Mouse (Mus musculus): ENCODE measurements at regions not wholly inside any gene's neighbourhood (a gene's known extent, or its start where the extent isn't known, plus 50 kb on each side); places are given as distances from the start of the nearest gene placed in this dataset.

DNA sequence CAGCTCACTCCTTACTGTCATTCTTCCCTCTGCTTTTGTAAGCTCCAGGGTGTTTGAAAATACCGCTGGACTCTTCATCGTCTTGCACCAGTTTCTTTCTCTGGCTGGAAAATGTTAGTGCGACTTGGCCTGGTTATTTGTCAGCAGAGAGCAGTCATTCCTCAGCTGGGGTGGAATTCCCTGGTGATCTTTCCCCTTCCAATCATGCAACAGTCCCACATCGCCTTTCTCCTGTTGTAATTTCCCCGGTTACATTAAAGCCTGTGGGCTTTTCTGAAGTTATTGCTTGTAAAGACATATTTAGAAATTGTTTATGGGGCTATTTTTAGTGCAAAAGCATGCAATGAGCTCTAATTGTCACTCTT, 216.8 kb upstream of the Map3k1 start:
- Histone ChIP-seq H3K4me1 (ENCODE audit: control insufficient read depth in 2 of 2, insufficient read depth in 2 of 2, low read length in 2 of 2, poor library complexity in 1 of 2) (no peaks in the 10 kb centered on the region), H3K27ac (ENCODE audit: insufficient read depth, low read depth, low read length, poor library complexity, severe bottlenecking) (no peak overlapping the region), H3K36me3 (ENCODE audit: control insufficient read depth, insufficient read depth, low read length, poor library complexity, severe bottlenecking) (no peaks in the 10 kb centered on the region), H3K4me3 (ENCODE audit: insufficient read depth in 1 of 2, low read depth in 1 of 2, low read length in 2 of 2, poor library complexity in 1 of 2, severe bottlenecking in 1 of 2) (no peak overlapping the region), H3K9me3 (ENCODE audit: control insufficient read depth, insufficient read depth, low read depth, low read length) (no peaks in the 10 kb centered on the region), H3K9ac (ENCODE audit: insufficient read depth, low read depth, low read length, poor library complexity, severe bottlenecking) (no peak overlapping the region)
- no peak for DNase-seq (ENCODE audit: low read depth, low spot score)
- TF ChIP-seq ZC3H11A (IDR thresholded peaks at IDR 0.05; ENCODE audit: borderline replicate concordance, low read depth, low read length) (no peak), MAFK (IDR thresholded peaks at IDR 0.05; ENCODE audit: insufficient read depth, low read depth, low read length) (no peak), ZNF384 (IDR thresholded peaks at IDR 0.05; ENCODE audit: low read depth, low read length) (no peak), CHD2 (IDR thresholded peaks at IDR 0.05; ENCODE audit: low read depth, low read length) (no peak), HCFC1 (IDR thresholded peaks at IDR 0.05; ENCODE audit: borderline replicate concordance, insufficient read depth, low read length) (no peak)
- in situ Hi-C loops (cut with MboI; ENCODE audit: low sequenced_read_pairs in 2 of 2, unreplicated experiment in 2 of 2) = no loop called here

DNA sequence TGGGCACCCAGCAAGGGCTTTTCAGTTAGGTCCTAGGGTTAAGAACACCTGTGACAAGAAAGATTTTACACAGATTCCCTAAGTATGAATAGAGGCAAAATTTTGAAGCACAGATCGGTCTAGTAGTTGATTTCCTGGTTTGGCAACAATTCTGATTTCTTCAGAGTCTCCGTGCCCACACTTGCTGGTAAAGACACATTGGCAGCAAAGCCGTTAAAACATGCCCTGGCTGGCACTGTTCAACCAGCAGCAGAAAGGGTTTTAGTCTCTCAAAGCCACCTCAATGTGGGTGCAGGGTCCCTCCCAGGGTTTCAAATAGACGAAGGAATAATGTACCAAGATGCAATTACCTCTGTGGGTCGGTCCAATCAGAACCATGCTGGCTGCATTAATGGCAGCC, 218.9 kb upstream of the Map3k1 start:
- H3K9ac ChIP-seq (ENCODE audit: insufficient read depth, low read depth, low read length, poor library complexity, severe bottlenecking) = no peak overlapping the region
- TF ChIP-seq MAFK (IDR thresholded peaks at IDR 0.05; ENCODE audit: insufficient read depth, low read depth, low read length) (no peak), ZNF384 (IDR thresholded peaks at IDR 0.05; ENCODE audit: low read depth, low read length) (no peak)
- DNase-seq (ENCODE audit: low read depth, low spot score) = no peak
- H3K4me3 ChIP-seq (ENCODE audit: insufficient read depth in 1 of 2, low read depth in 1 of 2, low read length in 2 of 2, poor library complexity in 1 of 2, severe bottlenecking in 1 of 2) = no peak overlapping the region
- in situ Hi-C loops (cut with MboI; ENCODE audit: low sequenced_read_pairs in 2 of 2, unreplicated experiment in 2 of 2) = no loop called here
- H3K4me1 ChIP-seq (ENCODE audit: control insufficient read depth in 2 of 2, insufficient read depth in 2 of 2, low read length in 2 of 2, poor library complexity in 1 of 2) = no peaks in the 10 kb centered on the region
- H3K27ac ChIP-seq (ENCODE audit: insufficient read depth, low read depth, low read length, poor library complexity, severe bottlenecking) = no peak overlapping the region
- H3K36me3 ChIP-seq (ENCODE audit: control insufficient read depth, insufficient read depth, low read length, poor library complexity, severe bottlenecking) = no peaks in the 10 kb centered on the region
- no peaks in the 10 kb centered on the region for H3K9me3 ChIP-seq (ENCODE audit: control insufficient read depth, insufficient read depth, low read depth, low read length)

DNA sequence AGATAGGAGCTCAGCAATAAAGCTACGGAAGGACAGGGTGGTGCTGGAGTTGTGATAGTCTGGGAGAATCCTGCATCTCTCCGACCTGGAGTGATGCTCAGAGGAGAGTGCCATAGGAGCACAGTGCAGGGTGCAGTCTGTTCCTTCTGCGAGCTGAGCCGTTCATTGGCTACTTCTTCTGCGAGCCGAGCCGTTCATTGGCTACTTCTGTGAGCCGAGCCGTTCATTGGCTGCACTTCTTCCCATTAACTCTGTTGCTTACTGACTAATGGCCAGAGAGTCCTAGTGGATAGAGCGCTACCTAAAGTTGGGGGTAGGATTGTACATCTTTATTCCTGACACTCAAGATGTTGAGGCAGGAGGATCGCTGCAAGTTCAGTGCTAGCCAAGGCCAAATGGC, 222.3 kb upstream of the Map3k1 start:
- in situ Hi-C loops (cut with MboI; ENCODE audit: low sequenced_read_pairs in 2 of 2, unreplicated experiment in 2 of 2) = no loop called here
- H3K27ac ChIP-seq (ENCODE audit: insufficient read depth, low read depth, low read length, poor library complexity, severe bottlenecking) = no peak overlapping the region
- TF ChIP-seq HCFC1 (IDR thresholded peaks at IDR 0.05; ENCODE audit: borderline replicate concordance, insufficient read depth, low read length) = no peak
- peak; percentile 65; the same call in 1 of the 2 replicates for TF ChIP-seq CHD2 (IDR thresholded peaks at IDR 0.05; ENCODE audit: low read depth, low read length)
- no peak for TF ChIP-seq MAFK (IDR thresholded peaks at IDR 0.05; ENCODE audit: insufficient read depth, low read depth, low read length)
- no peak for TF ChIP-seq ZNF384 (IDR thresholded peaks at IDR 0.05; ENCODE audit: low read depth, low read length)

DNA sequence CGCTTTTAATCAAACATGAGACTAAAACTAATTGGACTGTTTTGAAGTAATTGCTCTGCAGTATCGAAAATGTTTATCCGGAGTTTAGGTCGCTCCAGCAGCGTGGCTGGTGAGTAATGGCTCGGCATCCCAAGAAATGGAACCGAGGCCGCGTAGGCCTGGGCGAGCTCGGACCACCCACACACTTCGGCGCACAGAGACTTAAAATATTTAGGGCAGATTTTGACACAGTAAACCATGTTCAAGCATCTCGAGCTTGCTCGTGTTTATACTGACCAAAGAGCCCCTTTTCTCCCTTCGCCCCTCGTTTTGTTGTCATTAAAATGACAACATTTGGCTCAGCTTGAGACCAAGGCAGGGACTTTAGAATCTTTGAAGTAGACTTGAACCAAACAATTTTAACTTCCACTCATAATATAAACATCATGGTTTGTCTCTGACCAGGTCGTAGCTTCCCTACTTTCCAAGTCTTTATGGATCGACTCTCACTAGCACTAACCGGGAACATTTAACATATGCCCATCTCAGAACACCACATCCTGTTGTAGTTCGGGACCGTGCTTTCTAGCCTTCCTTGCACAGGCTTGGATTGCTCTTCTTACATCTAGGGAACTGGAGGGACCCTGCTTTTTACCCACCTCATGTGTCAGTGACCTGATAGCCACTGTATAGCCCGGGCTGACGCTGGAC, 223.0 kb upstream of the Map3k1 start:
- in situ Hi-C loops (cut with MboI; ENCODE audit: low sequenced_read_pairs in 2 of 2, unreplicated experiment in 2 of 2) = no loop called here
- Histone ChIP-seq H3K9me3 (ENCODE audit: control insufficient read depth, insufficient read depth, low read depth, low read length) (no peaks in the 10 kb centered on the region), H3K4me3 (ENCODE audit: insufficient read depth in 1 of 2, low read depth in 1 of 2, low read length in 2 of 2, poor library complexity in 1 of 2, severe bottlenecking in 1 of 2) (no peak overlapping the region), H3K27ac (ENCODE audit: insufficient read depth, low read depth, low read length, poor library complexity, severe bottlenecking) (no peak overlapping the region), H3K36me3 (ENCODE audit: control insufficient read depth, insufficient read depth, low read length, poor library complexity, severe bottlenecking) (no peaks in the 10 kb centered on the region), H3K4me1 (ENCODE audit: control insufficient read depth in 2 of 2, insufficient read depth in 2 of 2, low read length in 2 of 2, poor library complexity in 1 of 2) (no peaks in the 10 kb centered on the region), H3K9ac (ENCODE audit: insufficient read depth, low read depth, low read length, poor library complexity, severe bottlenecking) (no peak overlapping the region)
- DNase-seq (ENCODE audit: low read depth, low spot score) = no peak
- TF ChIP-seq ZNF384 (IDR thresholded peaks at IDR 0.05; ENCODE audit: low read depth, low read length) = no peak
- TF ChIP-seq HCFC1 (IDR thresholded peaks at IDR 0.05; ENCODE audit: borderline replicate concordance, insufficient read depth, low read length) = no peak

More for the DNA sequence above, 222.3 kb upstream of the Map3k1 start:
- H3K4me3 ChIP-seq (ENCODE audit: insufficient read depth in 1 of 2, low read depth in 1 of 2, low read length in 2 of 2, poor library complexity in 1 of 2, severe bottlenecking in 1 of 2) = peak overlapping the region in 1 of 2 experiments; percentile 47; a peak in 2 of 4 replicates
- DNase-seq (ENCODE audit: low read depth, low spot score) = peak; percentile 31
- no peak overlapping the region for H3K9ac ChIP-seq (ENCODE audit: insufficient read depth, low read depth, low read length, poor library complexity, severe bottlenecking)
- H3K9me3 ChIP-seq (ENCODE audit: control insufficient read depth, insufficient read depth, low read depth, low read length) = no peaks in the 10 kb centered on the region
- no peaks in the 10 kb centered on the region for H3K36me3 ChIP-seq (ENCODE audit: control insufficient read depth, insufficient read depth, low read length, poor library complexity, severe bottlenecking)
- H3K4me1 ChIP-seq (ENCODE audit: control insufficient read depth in 2 of 2, insufficient read depth in 2 of 2, low read length in 2 of 2, poor library complexity in 1 of 2) = no peaks in the 10 kb centered on the region

DNA sequence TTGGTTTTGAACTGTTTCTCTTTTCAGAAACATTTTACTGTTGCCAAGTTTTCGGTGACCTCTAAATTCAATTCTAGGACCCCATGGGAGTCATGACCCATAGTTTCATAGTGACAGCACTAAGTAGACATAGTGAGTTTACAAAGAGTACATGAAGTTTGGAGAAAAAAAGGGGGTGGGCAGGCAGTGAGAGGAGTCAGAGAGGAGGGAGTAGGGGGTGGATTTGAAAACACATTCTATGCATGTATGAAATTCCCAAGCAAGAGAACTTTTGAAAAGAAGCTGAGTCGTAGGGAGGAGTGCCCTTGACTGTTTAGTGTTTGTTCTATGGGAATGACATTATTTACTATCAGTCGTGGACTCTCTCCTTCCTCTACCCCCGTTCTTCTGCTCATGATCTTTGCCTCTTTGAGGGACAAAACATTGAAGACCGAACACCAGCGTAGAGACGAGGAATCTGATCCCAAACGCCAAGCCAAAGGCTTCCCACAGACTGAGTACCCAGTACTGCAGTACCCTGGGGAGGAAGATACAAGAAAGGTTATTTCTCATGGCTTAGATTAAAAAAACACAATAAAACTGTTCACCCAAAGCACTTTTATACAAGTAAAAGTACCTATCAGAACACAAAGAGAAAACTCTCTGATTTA, 229.1 kb upstream of the Map3k1 start:
- no peak overlapping the region for H3K27ac ChIP-seq (ENCODE audit: insufficient read depth, low read depth, low read length, poor library complexity, severe bottlenecking)
- no peak for DNase-seq (ENCODE audit: low read depth, low spot score)
- H3K9ac ChIP-seq (ENCODE audit: insufficient read depth, low read depth, low read length, poor library complexity, severe bottlenecking) = no peak overlapping the region
- H3K4me1 ChIP-seq (ENCODE audit: control insufficient read depth in 2 of 2, insufficient read depth in 2 of 2, low read length in 2 of 2, poor library complexity in 1 of 2) = no peaks in the 10 kb centered on the region
- TF ChIP-seq HCFC1 (IDR thresholded peaks at IDR 0.05; ENCODE audit: borderline replicate concordance, insufficient read depth, low read length) (no peak), MAFK (IDR thresholded peaks at IDR 0.05; ENCODE audit: insufficient read depth, low read depth, low read length) (no peak), ZC3H11A (IDR thresholded peaks at IDR 0.05; ENCODE audit: borderline replicate concordance, low read depth, low read length) (no peak), ZNF384 (IDR thresholded peaks at IDR 0.05; ENCODE audit: low read depth, low read length) (no peak), CHD2 (IDR thresholded peaks at IDR 0.05; ENCODE audit: low read depth, low read length) (no peak)
- no peak overlapping the region for H3K4me3 ChIP-seq (ENCODE audit: insufficient read depth in 1 of 2, low read depth in 1 of 2, low read length in 2 of 2, poor library complexity in 1 of 2, severe bottlenecking in 1 of 2)
- no peaks in the 10 kb centered on the region for H3K9me3 ChIP-seq (ENCODE audit: control insufficient read depth, insufficient read depth, low read depth, low read length)
- in situ Hi-C loops (cut with MboI; ENCODE audit: low sequenced_read_pairs in 2 of 2, unreplicated experiment in 2 of 2) = no loop called here
- H3K36me3 ChIP-seq (ENCODE audit: control insufficient read depth, insufficient read depth, low read length, poor library complexity, severe bottlenecking) = no peaks in the 10 kb centered on the region

All from ES-E14 (cell line).